Mouse (Mus musculus): ENCODE results near the gene Gm42688. TPM values are rescaled to one million over a fixed set of nuclear protein-coding genes. Genes with fewer than 3 reads are reported as not detected.
A peak's percentile ranks its signal among the peaks of the same experiment; 100 is the strongest.

Gm42688 gene
- polyA plus RNA-seq, 1 experiment from 2014 or later: 2.1 TPM

GRCm38 (mm10) chr6:83078324-83078858, 23.0 kb upstream of the Gm42688 start:
- Histone ChIP-seq H3K9me3 (ENCODE audit: control insufficient read depth, low read length) (no peaks in the 10 kb centered on the region), H3K4me1 (ENCODE audit: control insufficient read depth, insufficient read depth, low read length) (peaks cover 11% of the 10 kb centered on the region), H3K27me3 (replicated peaks; ENCODE audit: control insufficient read depth, insufficient read depth, low read length) (peaks cover 41% of the 10 kb centered on the region), H3K27ac (replicated peaks; ENCODE audit: low read depth, low read length) (peak overlapping the region; percentile 90), H3K4me3 (ENCODE audit: low read depth, low read length) (peak overlapping the region; percentile 72), H3K9ac (ENCODE audit: low read depth, low read length) (peak overlapping the region; percentile 79), H3K36me3 (ENCODE audit: control insufficient read depth, insufficient read depth, low read length) (peaks cover 20% of the 10 kb centered on the region), H3K4me2 (ENCODE audit: low read depth, low read length) (peak overlapping the region; percentile 96)
- DNase-seq (ENCODE audit: low spot score) (peak; percentile 98), ATAC-seq (ENCODE audit: low read depth) (peak; percentile 94)
- WGBS: under 1% methylated on average over 40 of the region's 46 CpGs

DNA sequence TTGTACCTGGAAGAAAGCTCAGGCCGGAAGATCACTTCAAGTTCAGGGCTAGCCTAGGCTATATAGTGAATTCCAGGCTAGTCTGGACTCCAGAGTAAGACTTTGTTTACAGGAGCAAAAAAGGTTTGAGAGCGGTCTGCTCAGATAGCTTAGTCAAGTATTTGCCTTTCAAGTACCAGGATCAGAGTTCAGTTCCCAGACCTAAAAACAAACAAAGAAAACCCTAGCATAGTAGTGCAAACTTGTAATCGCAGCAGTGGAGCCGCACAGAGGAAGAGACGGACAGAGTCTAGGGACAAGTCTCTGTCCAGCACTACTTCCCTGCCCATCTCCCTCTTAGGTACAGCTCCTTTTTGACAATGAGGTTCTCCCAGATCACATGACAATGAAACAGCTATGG, 21.2 kb upstream of the Gm42688 start:
- no peak overlapping the region for H3K27ac ChIP-seq (replicated peaks; ENCODE audit: low read depth, low read length)
- ATAC-seq (ENCODE audit: low read depth) (no peak), DNase-seq (ENCODE audit: low spot score) (no peak)
- H3K27me3 ChIP-seq (replicated peaks; ENCODE audit: control insufficient read depth, insufficient read depth, low read length): peaks cover 41% of the 10 kb centered on the region
- H3K36me3 ChIP-seq (ENCODE audit: control insufficient read depth, insufficient read depth, low read length): peaks cover 20% of the 10 kb centered on the region
- H3K4me1 ChIP-seq (ENCODE audit: control insufficient read depth, insufficient read depth, low read length): peaks cover 11% of the 10 kb centered on the region
- no peaks in the 10 kb centered on the region for H3K9me3 ChIP-seq (ENCODE audit: control insufficient read depth, low read length)
- no peak overlapping the region for H3K4me3 ChIP-seq (ENCODE audit: low read depth, low read length)
- 97% methylated on average over 5 of the region's 5 CpGs for WGBS
- H3K4me2 ChIP-seq (ENCODE audit: low read depth, low read length): no peak overlapping the region
- no peak overlapping the region for H3K9ac ChIP-seq (ENCODE audit: low read depth, low read length)

DNA sequence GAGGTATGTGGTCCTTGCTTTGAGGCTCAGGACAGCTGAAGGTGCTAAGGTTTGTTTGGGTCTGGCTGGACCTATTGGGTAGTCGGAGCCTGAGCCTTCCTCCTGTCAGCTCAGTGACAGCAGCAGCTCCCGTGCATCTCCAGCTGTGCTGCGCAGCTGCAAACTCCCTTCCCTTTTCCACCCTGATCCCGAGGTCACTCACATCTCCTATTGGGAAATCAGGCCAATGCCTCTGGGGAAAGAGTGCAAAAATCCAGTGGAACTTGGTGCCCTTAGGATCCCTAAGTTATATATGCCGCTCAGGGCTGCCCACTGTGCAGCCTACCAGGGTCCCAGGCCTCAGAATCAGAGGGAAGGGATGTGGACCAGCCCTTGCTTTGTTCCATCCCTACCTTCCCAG, 17.9 kb upstream of the Gm42688 start:
- no peaks in the 10 kb centered on the region for H3K9me3 ChIP-seq (ENCODE audit: control insufficient read depth, low read length)
- no peak for DNase-seq (ENCODE audit: low spot score)
- peaks cover 61% of the 10 kb centered on the region for H3K27me3 ChIP-seq (replicated peaks; ENCODE audit: control insufficient read depth, insufficient read depth, low read length)
- peaks cover 21% of the 10 kb centered on the region for H3K4me1 ChIP-seq (ENCODE audit: control insufficient read depth, insufficient read depth, low read length)
- H3K4me2 ChIP-seq (ENCODE audit: low read depth, low read length): no peak overlapping the region
- no peak for ATAC-seq (ENCODE audit: low read depth)
- H3K36me3 ChIP-seq (ENCODE audit: control insufficient read depth, insufficient read depth, low read length): peaks cover 20% of the 10 kb centered on the region
- H3K4me3 ChIP-seq (ENCODE audit: low read depth, low read length): no peak overlapping the region
- WGBS: 8% methylated on average over 5 of the region's 5 CpGs
- no peak overlapping the region for H3K9ac ChIP-seq (ENCODE audit: low read depth, low read length)
- no peak overlapping the region for H3K27ac ChIP-seq (replicated peaks; ENCODE audit: low read depth, low read length)

- H3K9me3 ChIP-seq (ENCODE audit: control insufficient read depth, low read length): no peaks in the 10 kb centered on the region
- no peak for ATAC-seq (ENCODE audit: low read depth)
- H3K36me3 ChIP-seq (ENCODE audit: control insufficient read depth, insufficient read depth, low read length): peaks cover 20% of the 10 kb centered on the region
- no peak overlapping the region for H3K4me2 ChIP-seq (ENCODE audit: low read depth, low read length)
- no peak overlapping the region for H3K4me3 ChIP-seq (ENCODE audit: low read depth, low read length)
- no peak for DNase-seq (ENCODE audit: low spot score)
- H3K4me1 ChIP-seq (ENCODE audit: control insufficient read depth, insufficient read depth, low read length): peaks cover 15% of the 10 kb centered on the region
- H3K27me3 ChIP-seq (replicated peaks; ENCODE audit: control insufficient read depth, insufficient read depth, low read length): peaks cover 69% of the 10 kb centered on the region
- WGBS: 12% methylated on average over 6 of the region's 6 CpGs
- no peak overlapping the region for H3K27ac ChIP-seq (replicated peaks; ENCODE audit: low read depth, low read length)
- H3K9ac ChIP-seq (ENCODE audit: low read depth, low read length): no peak overlapping the region
These were observed 16.9 kb upstream of the Gm42688 start for GRCm38 (mm10) chr6:83084477-83084876.

DNA sequence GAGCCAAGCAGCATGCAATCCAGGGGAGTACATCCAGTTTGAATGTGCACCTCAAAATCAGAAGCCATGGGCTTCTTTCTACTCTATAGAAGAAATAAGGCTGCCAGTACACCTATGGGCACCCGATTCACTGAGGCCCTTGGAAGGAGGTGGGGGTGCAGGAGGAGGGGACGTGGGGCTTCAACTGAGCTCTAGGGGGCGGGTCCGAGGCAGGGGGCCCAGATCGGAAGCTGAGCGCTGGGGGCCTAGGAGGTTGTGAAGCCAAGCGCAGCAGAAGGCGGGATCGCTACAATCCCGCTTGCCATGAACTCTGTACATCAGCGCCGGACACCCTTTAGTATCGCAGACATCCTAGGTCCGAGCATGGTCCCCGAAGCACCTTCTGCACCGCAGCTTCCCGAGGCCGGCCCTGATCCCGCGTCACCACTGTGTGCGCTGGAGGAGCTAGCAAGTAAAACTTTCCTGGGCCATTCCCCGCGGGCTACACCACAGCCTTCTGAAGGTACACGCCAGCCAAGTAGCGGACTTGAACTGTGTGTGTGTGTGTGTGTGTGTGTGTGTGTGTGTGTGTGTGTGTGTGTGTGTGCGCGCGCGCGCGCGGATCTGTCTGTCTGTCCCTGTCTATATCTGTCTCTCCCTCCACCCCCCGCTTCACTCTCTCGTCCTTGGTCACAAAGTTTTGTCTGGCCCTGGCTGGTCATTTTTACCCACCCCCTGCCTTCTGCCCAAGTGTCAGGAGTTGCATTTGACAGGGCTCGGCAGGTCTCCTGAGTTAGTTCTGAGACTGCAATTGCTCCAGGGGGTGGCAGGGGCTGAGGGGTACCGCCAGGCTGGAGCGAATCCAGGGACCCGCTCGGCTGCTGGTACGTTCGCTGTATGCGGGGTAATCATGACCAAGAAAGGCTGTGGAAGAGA, 15.0 kb upstream of the Gm42688 start, which contains the start of gene Lbx2:
TSS of gene Lbx2 (plus strand) at position 247 of the 915 bp plus-strand sequence.
- Histone ChIP-seq H3K27ac (replicated peaks; ENCODE audit: low read depth, low read length) (no peak within 1 kb of the TSS), H3K4me1 (ENCODE audit: control insufficient read depth, insufficient read depth, low read length) (peaks cover 15% of the 10 kb centered on the region), H3K9ac (ENCODE audit: low read depth, low read length) (peak within 1 kb of the TSS; percentile 30; the same call in 1 of the 2 replicates), H3K9me3 (ENCODE audit: control insufficient read depth, low read length) (no peaks in the 10 kb centered on the region), H3K4me2 (ENCODE audit: low read depth, low read length) (peak within 1 kb of the TSS; percentile 48), H3K36me3 (ENCODE audit: control insufficient read depth, insufficient read depth, low read length) (peaks cover 7% of the 10 kb centered on the region; the same call in 1 of the 2 replicates), H3K4me3 (ENCODE audit: low read depth, low read length) (peak within 1 kb of the TSS; percentile 18), H3K27me3 (replicated peaks; ENCODE audit: control insufficient read depth, insufficient read depth, low read length) (peaks cover 83% of the 10 kb centered on the region)
- no peak for ATAC-seq (ENCODE audit: low read depth)
- DNase-seq (ENCODE audit: low spot score): no peak
- WGBS: 4% methylated on average over 29 of the region's 42 CpGs

GRCm38 (mm10) chr6:83087205-83087925, 14.1 kb upstream of the Gm42688 start:
- Histone ChIP-seq H3K9me3 (ENCODE audit: control insufficient read depth, low read length) (no peaks in the 10 kb centered on the region), H3K4me3 (ENCODE audit: low read depth, low read length) (peak overlapping the region; percentile 27), H3K9ac (ENCODE audit: low read depth, low read length) (0 out of 2 replicates have a peak overlapping the region, but pooled peaks have one; percentile 30), H3K4me1 (ENCODE audit: control insufficient read depth, insufficient read depth, low read length) (peaks cover 15% of the 10 kb centered on the region), H3K4me2 (ENCODE audit: low read depth, low read length) (peak overlapping the region; percentile 40), H3K36me3 (ENCODE audit: control insufficient read depth, insufficient read depth, low read length) (no peaks in the 10 kb centered on the region), H3K27ac (replicated peaks; ENCODE audit: low read depth, low read length) (no peak overlapping the region), H3K27me3 (replicated peaks; ENCODE audit: control insufficient read depth, insufficient read depth, low read length) (peaks cover 82% of the 10 kb centered on the region)
- WGBS: 4% methylated on average over 47 of the region's 47 CpGs
- DNase-seq (ENCODE audit: low spot score) (no peak), ATAC-seq (ENCODE audit: low read depth) (no peak)

- peak overlapping the region; percentile 27 for H3K4me3 ChIP-seq (ENCODE audit: low read depth, low read length)
These were observed 13.5 kb upstream of the Gm42688 start for GRCm38 (mm10) chr6:83087926-83088260.

DNA sequence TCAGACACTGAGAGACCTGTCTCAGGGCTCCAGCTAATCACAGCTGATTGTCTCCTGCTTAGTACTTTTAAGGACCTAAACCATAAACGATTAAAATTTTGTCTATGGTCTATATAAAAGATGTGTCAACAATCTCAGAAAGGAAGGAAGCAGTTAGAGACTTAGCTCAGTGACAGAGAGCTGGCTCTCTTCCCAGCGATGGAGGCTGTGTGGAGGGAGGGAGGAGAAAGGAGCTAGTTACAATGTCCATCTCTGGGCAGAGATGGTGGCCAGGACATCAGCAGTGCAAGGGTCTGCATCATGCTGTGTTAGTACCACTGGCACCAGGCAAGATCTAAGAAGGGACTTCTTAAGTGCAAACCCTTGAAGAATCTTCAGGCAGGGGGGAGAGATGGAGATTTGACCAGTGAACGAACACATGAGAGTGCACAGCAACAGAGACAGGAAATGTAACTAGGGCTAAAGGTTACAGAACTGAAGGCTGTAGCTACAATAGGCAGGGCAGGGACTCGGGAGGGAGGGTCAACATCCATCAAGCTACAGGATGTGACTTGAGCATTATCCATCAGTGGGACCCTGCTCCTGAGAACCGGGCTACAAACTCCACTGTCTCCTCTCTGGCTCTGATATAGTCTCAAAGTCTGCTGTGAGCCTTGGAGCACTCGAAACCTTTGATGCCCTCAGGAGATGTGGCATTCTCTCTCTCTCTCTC, 8.8 kb upstream of the Gm42688 start:
- no peak overlapping the region for H3K4me3 ChIP-seq (ENCODE audit: low read depth, low read length)
- no peak for DNase-seq (ENCODE audit: low spot score)
- H3K36me3 ChIP-seq (ENCODE audit: control insufficient read depth, insufficient read depth, low read length): no peaks in the 10 kb centered on the region
- H3K4me2 ChIP-seq (ENCODE audit: low read depth, low read length): no peak overlapping the region
- H3K9me3 ChIP-seq (ENCODE audit: control insufficient read depth, low read length): peaks cover 4% of the 10 kb centered on the region; the same call in 1 of the 2 replicates
- peaks cover 32% of the 10 kb centered on the region for H3K27me3 ChIP-seq (replicated peaks; ENCODE audit: control insufficient read depth, insufficient read depth, low read length)
- no peak overlapping the region for H3K27ac ChIP-seq (replicated peaks; ENCODE audit: low read depth, low read length)
- 31% methylated on average over 6 of the region's 6 CpGs for WGBS
- no peak overlapping the region for H3K9ac ChIP-seq (ENCODE audit: low read depth, low read length)
- peaks cover 3% of the 10 kb centered on the region for H3K4me1 ChIP-seq (ENCODE audit: control insufficient read depth, insufficient read depth, low read length)
- no peak for ATAC-seq (ENCODE audit: low read depth)

More at GRCm38 (mm10) chr6:83087926-83088260, 13.5 kb upstream of the Gm42688 start:
- ATAC-seq (ENCODE audit: low read depth) (no peak), DNase-seq (ENCODE audit: low spot score) (no peak)
- peak overlapping the region; percentile 40 for H3K4me2 ChIP-seq (ENCODE audit: low read depth, low read length)
- H3K27me3 ChIP-seq (replicated peaks; ENCODE audit: control insufficient read depth, insufficient read depth, low read length): peaks cover 76% of the 10 kb centered on the region
- peaks cover 15% of the 10 kb centered on the region for H3K4me1 ChIP-seq (ENCODE audit: control insufficient read depth, insufficient read depth, low read length)
- H3K9me3 ChIP-seq (ENCODE audit: control insufficient read depth, low read length): no peaks in the 10 kb centered on the region
- no peak overlapping the region for H3K9ac ChIP-seq (ENCODE audit: low read depth, low read length)
- H3K27ac ChIP-seq (replicated peaks; ENCODE audit: low read depth, low read length): no peak overlapping the region
- no peaks in the 10 kb centered on the region for H3K36me3 ChIP-seq (ENCODE audit: control insufficient read depth, insufficient read depth, low read length)
- WGBS: 9% methylated on average over 9 of the region's 9 CpGs

Measured in embryonic facial prominence, embryonic 14.5 days (tissue).